Mouse (Mus musculus) limb, embryonic 14.5 days (tissue): ENCODE measurements around the gene Gpr84. TPM values are rescaled to one million over a fixed set of nuclear protein-coding genes. Genes with fewer than 3 reads are reported as not detected.

Experiments used
- ATAC-seq: fragments of 200-750 bp; cut with Nextera tagmentation; 2 replicates; pipeline ENCODE4 v1.8.0; 2017; ENCODE audit warnings: low read depth, moderate number of reproducible peaks, moderate TSS enrichment; ENCODE audit not compliant: low FRiP score
- DNase-seq: peaks from one replicate; pipeline ENCODE4 v3.0.0-alpha.2; 2015; ENCODE audit warnings: low spot score
- H3K27ac ChIP-seq: fragments of 300-500 bp; sonication (generic); replicated peaks from 2 replicates; pipeline ENCODE4 v1.5.1; 2014; ENCODE audit warnings: low read depth, mild to moderate bottlenecking, low read length, moderate library complexity, mixed read lengths
- H3K27me3 ChIP-seq: fragments of 300-500 bp; sonication (generic); 2 replicates; pipeline ENCODE4 v1.6.1; 2014; ENCODE audit warnings: low read length, mixed read lengths; ENCODE audit not compliant: control insufficient read depth, insufficient read depth
- H3K36me3 ChIP-seq: fragments of 300-500 bp; sonication (generic); 2 replicates; pipeline ENCODE4 v1.6.1; 2014; ENCODE audit warnings: mild to moderate bottlenecking, low read length, moderate library complexity, mixed read lengths; ENCODE audit not compliant: control insufficient read depth, insufficient read depth
- H3K4me1 ChIP-seq: fragments of 300-500 bp; sonication (generic); 2 replicates; pipeline ENCODE4 v1.6.1; 2014; ENCODE audit warnings: antibody characterized with exemption, low read length, mixed read lengths; ENCODE audit not compliant: control insufficient read depth, insufficient read depth
- H3K4me2 ChIP-seq: fragments of 300-500 bp; sonication (generic); replicated peaks from 2 replicates; pipeline ENCODE4 v1.6.1; 2014; ENCODE audit warnings: low read depth, mild to moderate bottlenecking, low read length, moderate library complexity; ENCODE audit not compliant: severe bottlenecking
- H3K4me3 ChIP-seq: fragments of 300-500 bp; sonication (generic); replicated peaks from 2 replicates; pipeline ENCODE4 v1.5.1; 2014; ENCODE audit warnings: low read length
- H3K9ac ChIP-seq: fragments of 300-500 bp; sonication (generic); 2 replicates; pipeline ENCODE4 v1.6.1; 2014; ENCODE audit warnings: mild to moderate bottlenecking, low read depth, low read length, moderate library complexity; ENCODE audit not compliant: severe bottlenecking
- H3K9me3 ChIP-seq: fragments of 300-500 bp; sonication (generic); 2 replicates; pipeline ENCODE4 v1.6.1; 2016; ENCODE audit warnings: low read length; ENCODE audit not compliant: control insufficient read depth
- POLR2A ChIP-seq: fragments of 200-500 bp; IDR thresholded peaks from 2 replicates; pipeline ENCODE4 v1.8.0; 2012; ENCODE audit warnings: inconsistent platforms, mild to moderate bottlenecking, moderate library complexity, borderline replicate concordance; ENCODE audit not compliant: insufficient read depth, insufficient read length; ENCODE audit errors: extremely low read depth
- WGBS: fragments of 180-500 bp; shearing (Covaris S2); extraction: QIAGEN DNeasy Blood & Tissue Kit; methylation state at CpG from one replicate; pipeline ENCODE4 v1.1.7; 2014; 5-methylcytosine and 5-hydroxymethylcytosine counted together
- polyA plus RNA-seq, 2 experiments: library from polyadenylated mRNA; depleted of rRNA in 1 of 2; stranded (reverse) in 1 of 2; unstranded in 1 of 2; fragments of >200 nt; fragmentation: Nextera tagmentation in 1 of 2; extraction: Ambion mirVana in 1 of 2; gene quantifications; 2 replicates each; pipeline versions ENCODE4 v1.2.1 to v1.2.3; 2012 to 2014

Gene Gpr84
- polyA plus RNA-seq, 2 experiments: 0.34 to 0.51 TPM

DNA sequence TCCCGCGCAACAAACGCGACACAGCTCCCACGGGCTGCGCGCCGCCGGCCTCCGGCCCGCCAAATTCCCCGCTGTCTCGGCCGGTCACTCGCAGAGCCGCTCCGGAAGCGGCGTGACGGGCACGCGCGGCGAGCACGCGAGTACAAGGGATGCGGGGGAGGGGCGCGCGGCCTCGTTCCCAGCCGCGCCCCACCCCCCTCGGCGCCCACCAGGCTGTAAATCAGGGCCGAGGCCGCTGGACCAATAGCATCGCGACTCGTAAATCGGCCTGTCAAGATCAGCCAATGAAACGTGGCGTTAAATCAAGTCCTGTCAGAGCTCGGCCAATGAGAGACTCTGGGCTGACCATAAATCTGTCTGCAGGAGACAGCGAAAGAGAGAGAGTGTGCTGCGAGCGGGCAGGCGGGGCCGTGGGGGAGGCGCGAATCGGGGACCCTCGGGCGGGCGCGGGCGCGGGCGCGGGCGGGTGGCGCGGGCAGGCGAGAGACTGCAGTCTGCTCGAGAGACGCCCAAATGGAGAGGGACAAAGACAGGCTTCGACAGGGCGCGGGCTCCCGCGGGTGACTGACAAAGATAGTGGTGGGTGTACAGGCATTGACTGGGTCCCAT lies 5.2 kb downstream of the Gpr84 start:
- peak; percentile 53; the same call in 1 of the 2 replicates for TF ChIP-seq POLR2A
- under 1% methylated on average over 36 of the region's 71 CpGs for WGBS
- ATAC-seq (peak; percentile 90), DNase-seq (peak; percentile 99)
- H3K9ac ChIP-seq: peak overlapping the region; percentile 65
- peaks cover 69% of the 10 kb centered on the region for H3K4me1 ChIP-seq
- no peaks in the 10 kb centered on the region for H3K36me3 ChIP-seq
- peak overlapping the region; percentile 43 for H3K4me3 ChIP-seq
- H3K9me3 ChIP-seq: no peaks in the 10 kb centered on the region
- H3K27ac ChIP-seq: peak overlapping the region; percentile 95
- H3K27me3 ChIP-seq: no peaks in the 10 kb centered on the region
- H3K4me2 ChIP-seq: peak overlapping the region; percentile 63

GRCm38 (mm10) chr15:103304616-103304969 lies 5.8 kb downstream of the Gpr84 start:
- H3K27ac ChIP-seq: peak overlapping the region; percentile 93
- peak overlapping the region; percentile 63 for H3K4me2 ChIP-seq
- TF ChIP-seq POLR2A: no peak
- no peaks in the 10 kb centered on the region for H3K27me3 ChIP-seq
- H3K4me3 ChIP-seq: peak overlapping the region; percentile 43
- no peaks in the 10 kb centered on the region for H3K36me3 ChIP-seq
- H3K9ac ChIP-seq: peak overlapping the region; percentile 63
- H3K9me3 ChIP-seq: no peaks in the 10 kb centered on the region
- DNase-seq (no peak), ATAC-seq (no peak)
- peaks cover 75% of the 10 kb centered on the region for H3K4me1 ChIP-seq
- 0% methylated on average over 9 of the region's 9 CpGs for WGBS

- 9% methylated on average over 8 of the region's 8 CpGs for WGBS
- H3K27ac ChIP-seq: peak overlapping the region; percentile 93
- no peak for ATAC-seq
- H3K9me3 ChIP-seq: no peaks in the 10 kb centered on the region
- H3K9ac ChIP-seq: peak overlapping the region; percentile 63
- peak overlapping the region; percentile 63 for H3K4me2 ChIP-seq
- H3K27me3 ChIP-seq: no peaks in the 10 kb centered on the region
- no peak for TF ChIP-seq POLR2A
- no peak for DNase-seq
- H3K36me3 ChIP-seq: no peaks in the 10 kb centered on the region
- peaks cover 80% of the 10 kb centered on the region for H3K4me1 ChIP-seq
- peak overlapping the region; percentile 43 for H3K4me3 ChIP-seq
These were observed 6.3 kb downstream of the Gpr84 start for GRCm38 (mm10) chr15:103303916-103304615.

DNA sequence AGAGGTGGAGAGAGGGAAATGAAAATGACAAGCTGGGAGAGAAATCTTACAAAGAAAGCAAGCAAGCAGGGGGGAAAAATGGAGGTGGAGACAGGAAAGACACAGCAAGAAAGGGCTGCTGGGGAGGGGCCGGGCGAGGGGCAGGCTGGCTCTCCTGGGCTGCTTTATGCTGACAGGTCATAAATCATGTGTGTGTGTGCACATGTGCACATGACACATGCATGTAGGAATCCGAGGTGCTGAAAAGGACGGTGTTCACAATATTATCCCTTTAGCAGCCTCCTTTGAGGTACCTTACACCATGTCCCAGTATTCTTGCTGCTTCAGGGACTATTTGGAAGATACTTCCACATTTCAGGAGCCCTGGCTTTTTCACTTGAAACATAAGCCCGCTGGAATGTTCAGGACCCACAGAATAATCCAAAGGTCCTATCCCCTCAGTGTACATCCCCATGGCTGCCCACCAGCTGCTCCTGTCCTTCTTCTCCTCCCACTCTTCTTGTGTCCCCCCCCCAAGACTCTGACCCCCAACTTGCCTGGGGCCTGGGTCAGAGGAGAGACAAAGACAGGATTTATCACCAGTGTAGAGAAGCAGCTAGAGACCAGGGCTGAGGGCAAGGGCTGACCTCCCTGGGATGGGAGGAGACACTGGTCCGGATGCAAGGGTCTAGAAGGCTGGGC lies 7.9 kb downstream of the Gpr84 start:
- no peak for ATAC-seq
- 13% methylated on average over 6 of the region's 6 CpGs for WGBS
- peak overlapping the region; percentile 93 for H3K27ac ChIP-seq
- peak; percentile 67 for DNase-seq
- no peaks in the 10 kb centered on the region for H3K27me3 ChIP-seq
- H3K36me3 ChIP-seq: peaks cover 1% of the 10 kb centered on the region; the same call in 1 of the 2 replicates
- H3K9ac ChIP-seq: no peak overlapping the region
- TF ChIP-seq POLR2A: no peak
- peaks cover 87% of the 10 kb centered on the region for H3K4me1 ChIP-seq
- no peak overlapping the region for H3K4me3 ChIP-seq
- no peaks in the 10 kb centered on the region for H3K9me3 ChIP-seq
- H3K4me2 ChIP-seq: no peak overlapping the region

GRCm38 (mm10) chr15:103301547-103302340 lies 8.7 kb downstream of the Gpr84 start:
- no peaks in the 10 kb centered on the region for H3K27me3 ChIP-seq
- DNase-seq (no peak), ATAC-seq (no peak)
- no peak overlapping the region; the same call in 1 of the 2 replicates for H3K4me2 ChIP-seq
- H3K9me3 ChIP-seq: no peaks in the 10 kb centered on the region
- no peak for TF ChIP-seq POLR2A
- WGBS: 13% methylated on average over 5 of the region's 5 CpGs
- peak overlapping the region; percentile 93 for H3K27ac ChIP-seq
- H3K4me1 ChIP-seq: peaks cover 89% of the 10 kb centered on the region
- peak overlapping the region; percentile 41 for H3K9ac ChIP-seq
- peaks cover 9% of the 10 kb centered on the region for H3K36me3 ChIP-seq
- no peak overlapping the region for H3K4me3 ChIP-seq
